Mouse (Mus musculus): ENCODE measurements around the gene Kif5a. TPM values are rescaled to one million over a fixed set of nuclear protein-coding genes. Genes with fewer than 3 reads are reported as not detected.
"Not testable (repeated sequence)": the region's sequence is repeated elsewhere in the genome, so short reads cannot be mapped to it uniquely, and the experiment has no call there.

Kif5a gene
- polyA plus RNA-seq, 1 experiment, result 3.7 TPM

DNA sequence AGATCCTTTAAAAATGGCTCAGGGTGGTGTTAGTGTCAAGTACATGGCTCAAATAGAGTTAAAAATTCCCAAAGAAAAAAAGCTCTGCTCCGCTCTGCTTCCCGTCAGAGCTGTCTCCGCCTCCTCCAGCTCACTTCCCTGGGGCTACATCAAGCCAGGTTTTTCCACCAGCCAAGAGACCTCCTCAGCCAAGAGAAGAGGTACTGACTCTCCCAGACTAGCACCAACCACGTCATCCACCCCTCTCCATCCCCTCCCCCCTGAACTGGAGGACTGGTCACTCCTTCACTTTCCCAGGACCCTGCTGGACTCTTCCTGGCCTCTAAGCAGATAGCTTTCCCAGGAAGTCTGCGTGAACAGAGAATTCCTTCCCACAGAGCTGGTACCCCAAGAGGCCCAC is 66.8 kb downstream of the Kif5a start:
- no peaks in the 10 kb centered on the region for H3K36me3 ChIP-seq (ENCODE audit: control insufficient read depth, insufficient read depth, low read length)
- peak; percentile 84 for DNase-seq
- peaks cover 18% of the 10 kb centered on the region for H3K4me1 ChIP-seq (ENCODE audit: control insufficient read depth, insufficient read depth, low read length)
- TF ChIP-seq CTCF (conservative IDR thresholded peaks at IDR 0.05; ENCODE audit: insufficient read depth, insufficient read length, low read depth, low read length) (no peak), POLR2A (IDR thresholded peaks at IDR 0.05; ENCODE audit: low read depth, low read length) (no peak)
- H3K4me3 ChIP-seq (ENCODE audit: insufficient read depth, low read depth, low read length), result peak overlapping the region; percentile 95
- 13% methylated on average over 5 of the region's 5 CpGs for WGBS
- no peaks in the 10 kb centered on the region for H3K27me3 ChIP-seq (replicated peaks; ENCODE audit: control insufficient read depth, insufficient read depth, low read length)
- peak overlapping the region; percentile 91 for H3K27ac ChIP-seq (ENCODE audit: insufficient read depth, low read depth, low read length)

DNA sequence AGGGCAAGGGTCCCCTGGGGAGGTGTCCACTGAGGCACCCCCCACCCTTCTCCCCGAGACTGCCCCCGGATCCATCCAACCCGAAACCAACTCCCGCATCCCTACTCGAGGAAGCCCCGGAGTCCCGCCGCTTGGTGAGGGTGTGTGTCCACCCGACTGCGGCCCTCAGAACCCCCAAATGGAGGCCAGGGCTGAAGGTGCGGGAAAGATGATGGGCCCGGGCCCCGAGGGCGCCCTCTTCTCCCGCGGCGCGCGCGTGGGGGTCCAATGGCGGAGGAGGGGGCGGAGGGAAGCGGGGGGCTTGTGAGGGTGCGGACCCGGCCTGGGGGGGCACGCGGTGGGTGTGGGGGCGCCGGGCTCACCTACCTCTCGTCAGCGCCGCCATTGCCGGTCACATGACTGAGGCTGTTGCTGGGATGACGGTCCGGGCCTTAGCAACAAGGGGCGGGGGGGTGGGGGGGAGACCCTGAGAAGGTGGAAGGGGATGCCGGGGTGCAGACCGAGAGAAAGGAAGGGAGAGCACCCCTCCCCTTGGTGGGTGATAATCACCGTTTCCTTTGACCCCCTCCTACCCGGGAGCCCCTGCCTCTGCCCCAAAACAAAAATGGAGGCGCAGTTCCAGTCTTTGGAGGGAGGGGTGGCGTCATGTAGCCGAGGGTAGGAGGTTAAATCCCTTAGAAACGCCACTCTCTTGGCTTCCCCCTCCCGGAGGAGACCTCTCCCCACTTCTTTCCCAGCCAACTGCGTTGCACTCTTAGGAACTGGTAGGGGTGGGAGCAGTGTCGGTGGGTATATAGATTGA is 67.6 kb downstream of the Kif5a start, which contains the start of gene Dtx3:
Dtx3 (minus strand) TSS at position 401 of the 802 bp plus-strand sequence.
- no peaks in the 10 kb centered on the region for H3K27me3 ChIP-seq (replicated peaks; ENCODE audit: control insufficient read depth, insufficient read depth, low read length)
- H3K36me3 ChIP-seq (ENCODE audit: control insufficient read depth, insufficient read depth, low read length), result no peaks in the 10 kb centered on the region
- peaks cover 18% of the 10 kb centered on the region for H3K4me1 ChIP-seq (ENCODE audit: control insufficient read depth, insufficient read depth, low read length)
- WGBS, result under 1% methylated on average over 31 of the region's 47 CpGs
- TF ChIP-seq CTCF (conservative IDR thresholded peaks at IDR 0.05; ENCODE audit: insufficient read depth, insufficient read length, low read depth, low read length) (no peak), POLR2A (IDR thresholded peaks at IDR 0.05; ENCODE audit: low read depth, low read length) (no peak)
- H3K4me3 ChIP-seq (ENCODE audit: insufficient read depth, low read depth, low read length), result peak within 1 kb of the TSS; percentile 95
- peak within 1 kb of the TSS; percentile 91 for H3K27ac ChIP-seq (ENCODE audit: insufficient read depth, low read depth, low read length)
- DNase-seq, result peak; percentile 60

- peaks cover 18% of the 10 kb centered on the region for H3K4me1 ChIP-seq (ENCODE audit: control insufficient read depth, insufficient read depth, low read length)
- H3K36me3 ChIP-seq (ENCODE audit: control insufficient read depth, insufficient read depth, low read length), result no peaks in the 10 kb centered on the region
- H3K27me3 ChIP-seq (replicated peaks; ENCODE audit: control insufficient read depth, insufficient read depth, low read length), result no peaks in the 10 kb centered on the region
- TF ChIP-seq POLR2A (IDR thresholded peaks at IDR 0.05; ENCODE audit: low read depth, low read length) (peak; percentile 53), CTCF (conservative IDR thresholded peaks at IDR 0.05; ENCODE audit: insufficient read depth, insufficient read length, low read depth, low read length) (no peak)
- H3K4me3 ChIP-seq (ENCODE audit: insufficient read depth, low read depth, low read length), result peak overlapping the region; percentile 95
- peak; percentile 88 for DNase-seq
- WGBS, result 10% methylated on average over 22 of the region's 22 CpGs
- peak overlapping the region; percentile 89 for H3K27ac ChIP-seq (ENCODE audit: insufficient read depth, low read depth, low read length)
Observed at GRCm38 (mm10) chr10:127194428-127195327, 68.5 kb downstream of the Kif5a start.

DNA sequence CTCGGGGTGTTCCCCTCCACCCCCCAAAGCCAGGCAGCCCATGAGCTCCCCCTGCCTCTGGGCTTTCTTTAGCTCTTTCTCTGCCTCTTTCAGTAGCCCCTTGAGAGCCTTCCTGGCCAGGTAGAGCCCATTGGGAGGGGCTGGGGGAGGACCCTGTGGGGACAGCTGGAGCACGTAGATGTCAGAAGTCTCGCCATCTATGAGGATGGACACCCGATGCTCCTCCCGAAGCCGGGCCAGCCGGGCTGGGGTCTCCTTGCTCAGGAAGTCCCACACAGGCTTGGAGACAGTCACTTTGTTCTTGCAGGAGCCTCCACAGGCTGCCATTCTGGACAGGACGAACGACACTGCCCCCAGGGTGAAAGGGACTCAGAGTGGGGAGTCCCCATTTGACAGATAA is 70.1 kb downstream of the Kif5a start:
- TF ChIP-seq CTCF (conservative IDR thresholded peaks at IDR 0.05; ENCODE audit: insufficient read depth, insufficient read length, low read depth, low read length), result no peak
- no peak for TF ChIP-seq POLR2A (IDR thresholded peaks at IDR 0.05; ENCODE audit: low read depth, low read length)
- H3K27ac ChIP-seq (ENCODE audit: insufficient read depth, low read depth, low read length), result no peak overlapping the region
- no peak overlapping the region for H3K4me3 ChIP-seq (ENCODE audit: insufficient read depth, low read depth, low read length)
- H3K4me1 ChIP-seq (ENCODE audit: control insufficient read depth, insufficient read depth, low read length), result peaks cover 14% of the 10 kb centered on the region
- H3K36me3 ChIP-seq (ENCODE audit: control insufficient read depth, insufficient read depth, low read length), result no peaks in the 10 kb centered on the region
- no peaks in the 10 kb centered on the region for H3K27me3 ChIP-seq (replicated peaks; ENCODE audit: control insufficient read depth, insufficient read depth, low read length)
- no peak for DNase-seq
- WGBS, result 87% methylated on average over 9 of the region's 9 CpGs

DNA sequence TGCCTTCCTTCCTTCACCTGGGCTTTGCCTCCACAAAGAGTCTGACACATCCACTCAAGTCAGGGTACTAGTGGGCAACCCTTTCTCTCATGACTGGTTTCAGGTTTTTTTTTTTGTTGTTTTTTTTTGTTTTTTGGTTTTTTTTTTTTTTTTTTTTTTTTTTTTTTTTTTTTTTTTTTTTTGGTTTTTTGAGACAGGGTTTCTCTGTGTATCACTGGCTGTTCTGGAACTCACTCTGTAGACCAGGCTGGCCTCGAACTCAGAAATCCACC is 71.2 kb downstream of the Kif5a start:
- not testable (repeated sequence) for H3K27me3 ChIP-seq (replicated peaks; ENCODE audit: control insufficient read depth, insufficient read depth, low read length); H3K36me3 ChIP-seq (ENCODE audit: control insufficient read depth, insufficient read depth, low read length); H3K27ac ChIP-seq (ENCODE audit: insufficient read depth, low read depth, low read length); H3K4me3 ChIP-seq (ENCODE audit: insufficient read depth, low read depth, low read length); DNase-seq
- 81% methylated on average over 1 of the region's 1 CpGs for WGBS
- peaks cover 14% of the 10 kb centered on the region for H3K4me1 ChIP-seq (ENCODE audit: control insufficient read depth, insufficient read depth, low read length)

DNA sequence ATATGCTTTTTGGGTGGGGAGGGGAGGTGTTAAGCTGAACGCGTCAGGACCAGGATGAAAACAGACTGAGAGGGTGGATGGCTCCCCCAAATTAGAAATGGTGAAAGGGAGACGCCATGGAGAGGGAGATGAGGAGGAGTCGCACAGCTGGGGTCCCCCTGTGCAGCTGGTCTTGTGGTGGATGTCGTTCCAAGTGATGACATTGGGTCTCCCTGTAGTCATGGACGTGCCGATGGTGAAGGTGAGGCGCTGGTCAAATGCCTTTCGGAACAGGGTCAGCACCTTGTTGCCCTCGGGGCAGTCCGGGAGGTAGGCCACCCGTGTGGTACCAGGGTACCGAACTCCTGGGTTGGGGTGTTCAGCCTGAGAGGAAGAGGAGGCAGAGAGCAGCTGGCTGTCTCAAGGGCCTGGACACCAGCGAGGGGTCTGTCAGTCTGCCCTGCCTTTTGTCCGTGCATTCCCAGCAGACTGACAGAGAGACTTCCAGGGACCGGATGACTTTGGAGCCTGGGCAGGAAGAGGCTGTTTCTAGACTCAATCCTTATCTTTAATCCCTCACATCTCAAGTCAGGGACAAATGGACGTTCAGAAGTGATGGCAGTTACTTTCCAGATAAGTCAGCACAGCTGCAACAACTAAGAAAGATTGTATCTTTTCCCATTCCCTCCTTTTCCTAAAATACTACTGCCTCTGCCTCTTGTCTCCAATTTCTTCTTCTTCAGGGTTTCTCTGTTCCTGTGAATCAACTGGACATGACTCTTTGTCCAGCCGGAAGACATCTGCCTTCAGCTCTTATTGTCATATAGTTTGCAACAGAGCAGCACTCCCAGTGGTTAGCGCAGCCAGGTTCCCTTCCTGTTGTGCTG is 71.7 kb downstream of the Kif5a start:
- no peak for DNase-seq
- Histone ChIP-seq H3K4me1 (ENCODE audit: control insufficient read depth, insufficient read depth, low read length) (peaks cover 11% of the 10 kb centered on the region), H3K27ac (ENCODE audit: insufficient read depth, low read depth, low read length) (no peak overlapping the region), H3K4me3 (ENCODE audit: insufficient read depth, low read depth, low read length) (no peak overlapping the region), H3K36me3 (ENCODE audit: control insufficient read depth, insufficient read depth, low read length) (no peaks in the 10 kb centered on the region), H3K27me3 (replicated peaks; ENCODE audit: control insufficient read depth, insufficient read depth, low read length) (no peaks in the 10 kb centered on the region)
- WGBS, result 86% methylated on average over 19 of the region's 19 CpGs
- TF ChIP-seq CTCF (conservative IDR thresholded peaks at IDR 0.05; ENCODE audit: insufficient read depth, insufficient read length, low read depth, low read length) (no peak), POLR2A (IDR thresholded peaks at IDR 0.05; ENCODE audit: low read depth, low read length) (no peak)
